Mouse (Mus musculus) natural killer cell, adult 2 months (primary cell): ENCODE measurements around the gene Batf3.
"Not testable (repeated sequence)": the region's sequence is repeated elsewhere in the genome, so short reads cannot be mapped to it uniquely, and the experiment has no call there.

Experiments used
- DNase-seq, 2 experiments: peaks; one replicate each; pipeline ENCODE4 v3.0.0; 2022; ENCODE audit warnings: low spot score in 2 of 2

Batf3 gene

DNA sequence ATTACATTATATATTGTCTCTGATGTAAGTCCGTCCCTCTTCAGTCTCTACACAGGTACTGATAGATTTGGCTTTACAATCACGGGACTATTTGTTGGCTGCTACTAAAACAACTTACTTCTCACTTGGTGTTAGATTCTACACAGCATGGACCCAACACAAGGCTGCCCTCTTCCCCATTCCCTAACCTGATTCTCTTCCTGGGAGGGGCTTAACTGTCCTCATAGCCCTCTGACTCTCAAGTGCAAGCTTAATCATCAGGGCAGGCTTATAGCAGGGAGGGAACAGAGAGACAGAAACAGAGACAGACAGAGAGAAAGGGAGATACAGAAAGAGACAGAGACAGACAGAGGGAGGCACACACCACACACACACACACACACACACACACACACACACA, 34.0 kb downstream of the Batf3 start:
- no peak for DNase-seq

GRCm38 (mm10) chr1:191132240-191132639, 34.6 kb downstream of the Batf3 start:
- DNase-seq = no peak

DNA sequence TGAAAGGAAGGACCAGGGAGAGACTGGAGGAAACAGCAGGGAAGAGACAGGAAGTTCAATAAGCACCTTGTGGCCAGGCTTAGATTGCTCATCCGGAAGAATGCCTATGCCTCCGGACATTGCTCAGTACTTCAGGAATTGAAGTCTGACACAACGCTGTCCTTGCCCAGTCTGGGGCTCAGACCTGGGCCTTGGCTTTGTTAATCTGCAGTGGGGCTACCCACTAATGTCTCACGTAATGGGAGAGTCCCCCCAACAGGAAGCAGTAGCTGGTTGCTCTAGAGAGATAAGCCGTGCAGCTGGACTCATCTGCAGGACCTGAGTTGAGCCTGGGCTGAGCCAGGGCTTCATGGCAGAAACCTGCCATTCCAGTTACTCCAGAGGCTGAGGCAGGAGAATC, 35.3 kb downstream of the Batf3 start:
- DNase-seq = no peak

GRCm38 (mm10) chr1:191135406-191135805, 37.8 kb downstream of the Batf3 start:
- DNase-seq = no peak

DNA sequence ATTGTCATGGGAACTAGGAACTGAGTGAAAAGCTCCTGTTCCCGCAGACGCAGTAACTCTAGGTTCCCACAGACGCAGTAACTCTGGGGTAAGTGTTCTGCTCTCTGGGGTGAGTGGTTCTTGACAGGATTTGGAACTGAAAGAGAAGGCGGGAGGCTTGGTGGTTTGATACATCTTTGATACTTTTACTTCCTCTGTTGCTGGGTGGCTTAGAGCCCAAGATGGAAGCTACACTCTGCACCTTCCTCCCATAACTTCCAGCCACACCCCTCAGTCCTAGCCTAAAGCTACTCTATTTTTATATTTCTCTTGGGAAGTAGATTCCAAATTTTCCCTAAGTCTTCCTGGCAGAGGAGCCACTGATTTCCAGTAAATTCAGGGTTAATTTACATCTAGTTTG, 40.8 kb downstream of the Batf3 start:
- no peak for DNase-seq

DNA sequence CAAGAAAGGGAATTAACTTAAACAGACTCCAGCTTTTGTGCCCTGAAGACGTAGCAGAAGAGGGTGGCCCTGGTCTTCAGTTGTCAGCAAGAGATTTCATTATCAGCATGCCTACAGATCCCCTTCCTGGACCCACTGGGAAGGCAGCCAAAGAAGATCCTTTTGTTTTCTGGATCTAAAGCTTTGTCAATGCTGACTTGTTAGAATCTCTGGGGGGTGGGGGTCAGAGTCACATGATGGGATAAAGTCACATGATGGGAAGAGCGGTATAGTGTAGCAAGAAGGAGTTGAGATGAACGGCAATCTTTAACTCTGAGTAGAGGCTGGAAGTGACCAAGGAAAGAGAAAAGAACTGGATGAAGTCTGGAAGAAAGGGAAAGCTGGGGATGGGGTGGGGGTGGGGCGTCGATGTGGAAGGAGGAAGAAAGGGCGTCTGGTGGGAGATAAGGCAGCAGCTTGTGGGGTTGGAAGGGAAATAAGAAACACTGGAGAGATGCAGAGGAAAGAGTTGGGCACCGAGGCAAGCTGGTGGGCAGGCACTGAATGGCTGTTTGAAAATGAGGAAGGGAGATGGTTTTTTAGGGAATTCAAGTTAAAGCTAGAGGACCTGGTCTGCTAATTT, 41.3 kb downstream of the Batf3 start:
- DNase-seq = no peak

GRCm38 (mm10) chr1:191140983-191141382, 43.3 kb downstream of the Batf3 start:
- no peak for DNase-seq

DNA sequence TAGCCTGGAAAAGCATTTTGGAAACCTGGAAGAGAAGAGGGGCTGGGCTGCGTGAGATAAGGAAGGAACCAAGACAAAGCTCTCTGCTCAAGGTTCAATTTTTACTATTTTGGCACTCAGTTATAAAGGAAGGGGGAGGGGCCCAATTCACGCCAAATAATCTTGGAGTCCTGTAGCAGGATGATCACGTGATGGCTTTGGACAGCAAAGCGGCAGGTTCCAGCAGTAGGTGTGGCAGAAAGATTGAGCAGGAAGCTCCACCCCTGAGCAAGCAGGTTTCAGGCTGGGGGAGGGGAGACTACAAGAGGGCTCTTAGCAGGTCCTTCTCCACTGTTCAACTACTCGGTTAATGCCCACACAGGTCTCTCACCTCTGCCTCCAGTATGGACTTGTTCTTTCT, 51.8 kb downstream of the Batf3 start:
- not testable (repeated sequence) for DNase-seq

DNA sequence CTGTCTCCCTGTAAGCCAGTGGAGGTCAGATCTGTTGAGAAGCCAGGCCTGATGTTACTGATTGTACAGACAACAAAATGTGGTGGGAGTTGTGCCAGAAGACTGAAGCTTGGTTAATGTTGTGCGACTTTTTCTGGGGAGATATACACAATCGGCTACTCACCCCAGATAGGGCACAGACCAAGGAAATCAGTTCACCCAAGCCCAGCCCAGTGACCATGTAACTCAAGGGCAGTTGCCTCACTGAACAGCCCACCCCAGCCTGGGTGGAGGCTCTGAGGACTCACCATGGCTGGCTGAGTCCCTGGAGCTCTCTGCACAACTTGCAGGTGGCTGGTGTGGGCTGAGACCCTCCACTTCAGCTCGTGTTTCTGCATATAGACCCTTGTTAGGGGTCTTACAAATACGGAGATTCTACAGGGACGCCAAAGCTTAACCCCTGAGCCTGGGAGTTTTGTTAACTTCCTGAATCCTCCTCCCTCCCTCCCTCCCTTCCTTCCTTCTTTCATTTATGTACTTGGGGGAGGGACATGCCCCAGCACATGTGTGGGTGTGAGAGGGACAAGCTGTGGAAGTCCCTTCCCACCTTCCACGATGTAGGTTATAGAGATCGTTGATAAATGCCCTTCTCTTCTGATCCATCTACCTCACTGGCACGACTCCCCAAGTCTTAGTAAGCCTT, 53.4 kb downstream of the Batf3 start:
- DNase-seq = no peak

GRCm38 (mm10) chr1:191153052-191153451, 55.4 kb downstream of the Batf3 start:
- DNase-seq = peak; percentile 20 to 52

DNA sequence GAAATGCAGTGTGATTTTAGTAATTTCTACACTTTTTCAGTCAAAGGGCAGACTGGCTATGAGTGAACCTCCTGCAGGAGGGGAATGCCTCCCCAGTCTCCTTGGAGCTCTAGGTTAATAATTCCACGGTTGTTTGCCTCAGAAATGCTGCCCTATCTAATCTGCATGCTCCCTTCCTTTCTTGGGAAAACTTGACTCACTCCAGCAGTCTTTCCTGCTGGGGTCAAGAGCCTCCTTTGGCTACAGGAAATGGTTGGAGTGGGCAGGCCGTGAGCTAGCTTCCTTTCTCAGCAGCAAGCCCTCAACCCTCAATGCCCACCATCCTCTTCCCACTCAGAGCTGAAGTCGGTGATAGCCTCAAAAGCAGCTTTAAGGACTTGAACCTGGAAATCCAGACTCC, 56.7 kb downstream of the Batf3 start:
- no peak for DNase-seq
